Mouse (Mus musculus) liver, postnatal 0 days (tissue): ENCODE measurements around the gene Slc7a14.

Experiments
- CTCF ChIP-seq: sonication (generic); IDR thresholded peaks from 2 replicates; pipeline ENCODE4 v1.5.1; 2016; ENCODE audit warnings: antibody characterized with exemption, low read depth
- EP300 ChIP-seq: IDR thresholded peaks from 2 replicates; pipeline ENCODE4 v1.6.1; 2016; ENCODE audit warnings: antibody characterized with exemption, low read depth, mild to moderate bottlenecking

DNA sequence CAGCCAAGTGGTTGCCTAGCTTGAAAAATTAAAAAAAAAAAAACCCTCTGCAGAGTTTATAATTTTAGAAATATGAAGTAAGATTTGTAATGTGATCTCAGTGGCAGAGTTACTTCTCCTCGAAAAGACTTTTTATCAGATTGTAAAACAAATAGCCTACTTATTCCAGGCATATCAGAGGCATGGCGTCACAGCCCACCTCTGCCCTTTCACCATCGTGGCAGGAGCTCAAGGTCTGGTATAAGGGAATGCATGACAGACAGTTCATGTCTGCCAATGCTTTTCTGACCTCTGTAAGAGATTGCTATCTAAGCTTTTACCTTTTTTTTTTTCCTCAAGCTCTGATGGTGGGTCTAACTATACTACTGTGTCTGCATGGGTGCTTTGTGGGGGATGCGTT, 102.1 kb downstream of the Slc7a14 start:
- TF ChIP-seq EP300 (no peak), CTCF (no peak)
